Mouse (Mus musculus): ENCODE measurements around the gene Park7. TPM values are rescaled to one million over a fixed set of nuclear protein-coding genes. Genes with fewer than 3 reads are reported as not detected.

The Park7 gene
- polyA plus RNA-seq, 1 experiment from 2014 or later: 371 TPM

GRCm38 (mm10) chr4:150872139-150872651 is 42.0 kb downstream of the Park7 start:
- peaks cover 9% of the 10 kb centered on the region for H3K36me3 ChIP-seq (ENCODE audit: control insufficient read depth, insufficient read depth, low read length)
- no peak overlapping the region for H3K4me2 ChIP-seq (ENCODE audit: low read length)
- H3K27me3 ChIP-seq (ENCODE audit: control insufficient read depth, insufficient read depth, low read depth, low read length): no peaks in the 10 kb centered on the region
- H3K4me3 ChIP-seq (ENCODE audit: low read depth, low read length): no peak overlapping the region
- H3K9ac ChIP-seq (ENCODE audit: low read depth, low read length): no peak overlapping the region
- H3K27ac ChIP-seq (ENCODE audit: low read length): no peak overlapping the region
- no peak for ATAC-seq
- peaks cover 3% of the 10 kb centered on the region; the same call in 1 of the 2 replicates for H3K4me1 ChIP-seq (ENCODE audit: control insufficient read depth, insufficient read depth, low read length)
- no peaks in the 10 kb centered on the region for H3K9me3 ChIP-seq (replicated peaks; ENCODE audit: control insufficient read depth, low read length, poor library complexity, severe bottlenecking)
- 54% methylated on average over 9 of the region's 9 CpGs for WGBS

GRCm38 (mm10) chr4:150871392-150872138 is 42.7 kb downstream of the Park7 start:
- WGBS: 26% methylated on average over 10 of the region's 10 CpGs
- ATAC-seq: no peak
- Histone ChIP-seq H3K9ac (ENCODE audit: low read depth, low read length) (no peak overlapping the region), H3K27ac (ENCODE audit: low read length) (no peak overlapping the region; the same call in 1 of the 2 replicates), H3K4me3 (ENCODE audit: low read depth, low read length) (no peak overlapping the region), H3K36me3 (ENCODE audit: control insufficient read depth, insufficient read depth, low read length) (peaks cover 15% of the 10 kb centered on the region), H3K4me2 (ENCODE audit: low read length) (no peak overlapping the region), H3K27me3 (ENCODE audit: control insufficient read depth, insufficient read depth, low read depth, low read length) (no peaks in the 10 kb centered on the region), H3K4me1 (ENCODE audit: control insufficient read depth, insufficient read depth, low read length) (peaks cover 3% of the 10 kb centered on the region; the same call in 1 of the 2 replicates), H3K9me3 (replicated peaks; ENCODE audit: control insufficient read depth, low read length, poor library complexity, severe bottlenecking) (no peaks in the 10 kb centered on the region)

DNA sequence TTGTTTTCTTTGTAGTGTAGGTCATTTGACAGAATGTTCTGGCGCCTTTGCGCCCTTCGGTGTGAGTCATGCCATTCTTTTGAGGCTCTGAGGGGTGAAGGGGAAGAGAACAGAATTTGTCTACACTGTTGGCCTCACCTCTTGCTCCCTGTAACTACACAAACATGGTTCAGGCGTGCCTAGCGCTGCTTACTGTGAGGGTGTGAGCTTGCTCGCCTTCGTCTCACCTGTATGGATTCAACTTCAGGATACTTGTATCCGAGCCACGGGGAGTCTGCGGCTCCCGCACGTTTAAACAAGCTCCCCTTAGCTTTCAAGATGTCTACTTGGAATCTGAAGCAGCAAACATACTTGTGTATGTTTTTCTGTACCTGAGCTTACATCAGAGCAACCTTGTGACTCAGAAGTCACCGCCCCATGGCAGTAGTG is 43.3 kb downstream of the Park7 start:
- Histone ChIP-seq H3K4me2 (ENCODE audit: low read length) (no peak overlapping the region), H3K27me3 (ENCODE audit: control insufficient read depth, insufficient read depth, low read depth, low read length) (no peaks in the 10 kb centered on the region), H3K9me3 (replicated peaks; ENCODE audit: control insufficient read depth, low read length, poor library complexity, severe bottlenecking) (no peaks in the 10 kb centered on the region), H3K4me1 (ENCODE audit: control insufficient read depth, insufficient read depth, low read length) (peaks cover 3% of the 10 kb centered on the region; the same call in 1 of the 2 replicates), H3K4me3 (ENCODE audit: low read depth, low read length) (no peak overlapping the region), H3K27ac (ENCODE audit: low read length) (no peak overlapping the region), H3K9ac (ENCODE audit: low read depth, low read length) (no peak overlapping the region), H3K36me3 (ENCODE audit: control insufficient read depth, insufficient read depth, low read length) (peaks cover 16% of the 10 kb centered on the region)
- 88% methylated on average over 13 of the region's 13 CpGs for WGBS
- ATAC-seq: no peak

GRCm38 (mm10) chr4:150869276-150870197 is 44.7 kb downstream of the Park7 start:
- no peak overlapping the region for H3K4me2 ChIP-seq (ENCODE audit: low read length)

DNA sequence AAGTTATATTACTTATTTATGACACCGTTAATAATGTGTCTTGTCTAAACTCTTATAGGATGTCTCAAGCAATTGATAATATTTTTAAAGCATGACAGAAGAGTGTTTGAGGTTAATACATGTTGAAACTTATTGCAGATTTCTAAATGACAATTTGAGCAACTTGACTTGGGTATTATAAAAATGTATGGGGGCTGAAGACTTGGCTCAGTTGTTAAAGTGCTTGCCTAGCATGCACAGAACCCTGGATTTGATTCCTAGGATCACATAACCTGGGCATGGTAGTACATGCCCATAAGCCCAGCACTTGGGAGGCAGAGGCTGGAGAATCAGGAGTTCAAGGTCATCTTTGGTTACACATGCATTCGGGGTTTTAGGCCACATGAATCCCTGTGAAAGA is 45.4 kb downstream of the Park7 start:
- H3K9me3 ChIP-seq (replicated peaks; ENCODE audit: control insufficient read depth, low read length, poor library complexity, severe bottlenecking): no peaks in the 10 kb centered on the region
- H3K9ac ChIP-seq (ENCODE audit: low read depth, low read length): no peak overlapping the region
- no peak overlapping the region for H3K4me2 ChIP-seq (ENCODE audit: low read length)
- H3K4me1 ChIP-seq (ENCODE audit: control insufficient read depth, insufficient read depth, low read length): peaks cover 3% of the 10 kb centered on the region; the same call in 1 of the 2 replicates
- no peak for ATAC-seq
- peaks cover 19% of the 10 kb centered on the region for H3K36me3 ChIP-seq (ENCODE audit: control insufficient read depth, insufficient read depth, low read length)
- WGBS: 79% methylated on average over 2 of the region's 2 CpGs
- H3K27me3 ChIP-seq (ENCODE audit: control insufficient read depth, insufficient read depth, low read depth, low read length): no peaks in the 10 kb centered on the region
- H3K27ac ChIP-seq (ENCODE audit: low read length): no peak overlapping the region
- no peak overlapping the region for H3K4me3 ChIP-seq (ENCODE audit: low read depth, low read length)

More at GRCm38 (mm10) chr4:150869276-150870197, 44.7 kb downstream of the Park7 start:
- 78% methylated on average over 17 of the region's 17 CpGs for WGBS
- Histone ChIP-seq H3K27me3 (ENCODE audit: control insufficient read depth, insufficient read depth, low read depth, low read length) (no peaks in the 10 kb centered on the region), H3K36me3 (ENCODE audit: control insufficient read depth, insufficient read depth, low read length) (peaks cover 19% of the 10 kb centered on the region), H3K4me1 (ENCODE audit: control insufficient read depth, insufficient read depth, low read length) (peaks cover 3% of the 10 kb centered on the region; the same call in 1 of the 2 replicates), H3K27ac (ENCODE audit: low read length) (no peak overlapping the region), H3K9me3 (replicated peaks; ENCODE audit: control insufficient read depth, low read length, poor library complexity, severe bottlenecking) (no peaks in the 10 kb centered on the region), H3K4me3 (ENCODE audit: low read depth, low read length) (no peak overlapping the region), H3K9ac (ENCODE audit: low read depth, low read length) (no peak overlapping the region)
- ATAC-seq: no peak

DNA sequence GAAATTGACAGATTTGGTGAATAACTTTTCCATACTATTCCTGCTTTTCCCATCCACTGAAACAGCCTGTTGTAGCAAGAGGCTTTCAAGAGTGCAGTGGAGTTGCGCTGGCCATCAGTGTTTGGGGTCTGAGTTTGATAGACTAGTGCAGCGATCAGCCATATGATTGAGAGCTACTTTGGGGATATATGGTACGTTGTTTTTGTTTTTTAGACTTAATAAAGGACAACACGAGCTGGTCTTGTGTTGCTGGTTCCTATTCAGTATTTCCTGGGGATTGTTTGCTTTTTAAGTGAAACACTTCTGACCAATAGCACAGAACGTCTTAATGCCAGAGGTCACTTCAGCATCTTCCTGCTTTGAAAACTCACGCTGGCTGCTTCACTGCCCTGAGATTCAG is 46.1 kb downstream of the Park7 start:
- 83% methylated on average over 6 of the region's 6 CpGs for WGBS
- no peaks in the 10 kb centered on the region for H3K9me3 ChIP-seq (replicated peaks; ENCODE audit: control insufficient read depth, low read length, poor library complexity, severe bottlenecking)
- no peak overlapping the region for H3K4me3 ChIP-seq (ENCODE audit: low read depth, low read length)
- no peak overlapping the region for H3K4me2 ChIP-seq (ENCODE audit: low read length)
- peaks cover 19% of the 10 kb centered on the region for H3K36me3 ChIP-seq (ENCODE audit: control insufficient read depth, insufficient read depth, low read length)
- H3K27ac ChIP-seq (ENCODE audit: low read length): no peak overlapping the region
- no peak for ATAC-seq
- H3K27me3 ChIP-seq (ENCODE audit: control insufficient read depth, insufficient read depth, low read depth, low read length): no peaks in the 10 kb centered on the region
- H3K4me1 ChIP-seq (ENCODE audit: control insufficient read depth, insufficient read depth, low read length): peaks cover 3% of the 10 kb centered on the region; the same call in 1 of the 2 replicates
- no peak overlapping the region for H3K9ac ChIP-seq (ENCODE audit: low read depth, low read length)

GRCm38 (mm10) chr4:150866494-150866893 is 47.7 kb downstream of the Park7 start:
- H3K36me3 ChIP-seq (ENCODE audit: control insufficient read depth, insufficient read depth, low read length): peaks cover 19% of the 10 kb centered on the region
- H3K4me1 ChIP-seq (ENCODE audit: control insufficient read depth, insufficient read depth, low read length): no peaks in the 10 kb centered on the region
- no peak overlapping the region for H3K27ac ChIP-seq (ENCODE audit: low read length)
- H3K4me2 ChIP-seq (ENCODE audit: low read length): no peak overlapping the region
- H3K9me3 ChIP-seq (replicated peaks; ENCODE audit: control insufficient read depth, low read length, poor library complexity, severe bottlenecking): no peaks in the 10 kb centered on the region
- no peak for ATAC-seq
- WGBS: 94% methylated on average over 8 of the region's 12 CpGs
- H3K9ac ChIP-seq (ENCODE audit: low read depth, low read length): no peak overlapping the region
- H3K4me3 ChIP-seq (ENCODE audit: low read depth, low read length): no peak overlapping the region
- H3K27me3 ChIP-seq (ENCODE audit: control insufficient read depth, insufficient read depth, low read depth, low read length): no peaks in the 10 kb centered on the region

DNA sequence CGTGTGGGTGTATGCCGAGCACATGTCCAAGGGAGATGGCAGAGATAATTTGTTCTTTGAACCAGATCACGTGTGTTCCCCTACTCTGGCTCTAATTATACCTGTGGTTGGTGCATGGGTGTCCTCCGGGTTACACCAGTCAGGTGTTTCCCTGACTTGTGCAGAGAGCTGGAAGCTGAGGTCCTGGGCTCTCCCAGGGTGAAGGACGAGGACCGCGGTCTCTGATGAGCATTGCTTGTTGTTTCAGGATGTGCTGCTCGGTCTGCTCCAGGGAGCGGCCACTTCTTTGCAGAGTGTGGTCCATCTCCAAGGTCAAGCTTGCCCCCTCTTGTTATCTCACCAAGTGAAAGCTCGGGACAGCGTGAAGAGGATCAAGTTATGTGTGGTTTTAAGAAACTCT is 48.2 kb downstream of the Park7 start:
- Histone ChIP-seq H3K9ac (ENCODE audit: low read depth, low read length) (no peak overlapping the region), H3K27me3 (ENCODE audit: control insufficient read depth, insufficient read depth, low read depth, low read length) (no peaks in the 10 kb centered on the region), H3K4me1 (ENCODE audit: control insufficient read depth, insufficient read depth, low read length) (no peaks in the 10 kb centered on the region), H3K36me3 (ENCODE audit: control insufficient read depth, insufficient read depth, low read length) (peaks cover 19% of the 10 kb centered on the region), H3K9me3 (replicated peaks; ENCODE audit: control insufficient read depth, low read length, poor library complexity, severe bottlenecking) (no peaks in the 10 kb centered on the region), H3K4me3 (ENCODE audit: low read depth, low read length) (no peak overlapping the region), H3K27ac (ENCODE audit: low read length) (no peak overlapping the region), H3K4me2 (ENCODE audit: low read length) (no peak overlapping the region)
- ATAC-seq: no peak
- WGBS: 92% methylated on average over 11 of the region's 11 CpGs
